Mouse (Mus musculus) kidney, postnatal 0 days (tissue): Measurements from ENCODE around the gene Tex52. TPM values are rescaled to one million over a fixed set of nuclear protein-coding genes. Genes with fewer than 3 reads are reported as not detected.

Experiments used
- ATAC-seq: fragments of 200-750 bp; cut with Nextera tagmentation; replicated peaks from 2 replicates; pipeline ENCODE4 v1.8.0; 2017; ENCODE audit warnings: low read depth, moderate number of reproducible peaks, moderate TSS enrichment, moderate library complexity; ENCODE audit not compliant: low FRiP score
- DNase-seq: peaks from one replicate; pipeline ENCODE4 v3.0.0-alpha.2; 2016; ENCODE audit warnings: low spot score
- H3K27ac ChIP-seq: fragments of 300-500 bp; sonication (generic); 2 replicates; pipeline ENCODE4 v1.5.1; 2014; ENCODE audit warnings: mild to moderate bottlenecking
- H3K27me3 ChIP-seq: fragments of 300-500 bp; sonication (generic); 2 replicates; pipeline ENCODE4 v1.6.1; 2014; ENCODE audit warnings: low read length, mixed read lengths; ENCODE audit not compliant: insufficient read depth
- H3K36me3 ChIP-seq: fragments of 300-500 bp; sonication (generic); 2 replicates; pipeline ENCODE4 v1.6.1; 2014; ENCODE audit warnings: low read length, mixed read lengths; ENCODE audit not compliant: insufficient read depth
- H3K4me1 ChIP-seq: fragments of 300-500 bp; sonication (generic); replicated peaks from 2 replicates; pipeline ENCODE4 v1.6.1; 2014; ENCODE audit warnings: antibody characterized with exemption, low read length, mixed read lengths; ENCODE audit not compliant: insufficient read depth
- H3K4me2 ChIP-seq: fragments of 300-500 bp; sonication (generic); 2 replicates; pipeline ENCODE4 v1.6.1; 2014; ENCODE audit warnings: mild to moderate bottlenecking, low read length, moderate library complexity, mixed read lengths
- H3K4me3 ChIP-seq: fragments of 300-500 bp; sonication (generic); replicated peaks from 2 replicates; pipeline ENCODE4 v1.5.1; 2014; ENCODE audit warnings: low read depth, low read length
- H3K9ac ChIP-seq: fragments of 300-500 bp; sonication (generic); 2 replicates; pipeline ENCODE4 v1.6.1; 2014; ENCODE audit warnings: low read depth, low read length
- H3K9me3 ChIP-seq: fragments of 300-500 bp; sonication (generic); replicated peaks from 2 replicates; pipeline ENCODE4 v1.6.1; 2016; ENCODE audit warnings: low read length, inconsistent platforms, mixed read lengths
- CTCF ChIP-seq: IDR thresholded peaks from 2 replicates; pipeline ENCODE4 v1.5.1; 2016; ENCODE audit warnings: antibody characterized with exemption, low read depth, mild to moderate bottlenecking, moderate library complexity
- WGBS: fragments of 180-500 bp; shearing (Covaris S2); extraction: QIAGEN DNeasy Blood & Tissue Kit; methylation state at CpG from one replicate; pipeline ENCODE4 v1.1.7; 2014; 5-methylcytosine and 5-hydroxymethylcytosine counted together
- polyA plus RNA-seq: library from polyadenylated mRNA; unstranded; fragments of >200 nt; fragmentation: Nextera tagmentation; extraction: Ambion mirVana; gene quantifications from 2 replicates; pipeline ENCODE4 v1.2.1, GENCODE M21; 2015

Gene Tex52
- polyA plus RNA-seq, 1 experiment from 2014 or later = not detected

GRCm38 (mm10) chr6:128346782-128347181 lies 28.5 kb upstream of the Tex52 start:
- DNase-seq (no peak), ATAC-seq (no peak)
- WGBS = 75% methylated on average over 6 of the region's 6 CpGs
- Histone ChIP-seq H3K4me3 (no peak overlapping the region), H3K9me3 (no peaks in the 10 kb centered on the region), H3K4me1 (no peaks in the 10 kb centered on the region), H3K9ac (no peak overlapping the region), H3K4me2 (no peak overlapping the region), H3K36me3 (no peaks in the 10 kb centered on the region), H3K27me3 (no peaks in the 10 kb centered on the region), H3K27ac (no peak overlapping the region)
- no peak for TF ChIP-seq CTCF

- Histone ChIP-seq H3K4me3 (no peak overlapping the region), H3K27me3 (no peaks in the 10 kb centered on the region), H3K9ac (no peak overlapping the region), H3K4me2 (no peak overlapping the region), H3K9me3 (no peaks in the 10 kb centered on the region), H3K27ac (0 out of 2 replicates have a peak overlapping the region, but pooled peaks have one; percentile 50), H3K4me1 (peaks cover 8% of the 10 kb centered on the region; the same call in 1 of the 2 replicates), H3K36me3 (0 out of 2 replicates have a peak, but pooled peaks cover 4% of the 10 kb centered on the region)
- WGBS = 43% methylated on average over 7 of the region's 7 CpGs
- no peak for TF ChIP-seq CTCF
- DNase-seq (peak; percentile 35), ATAC-seq (no peak)
Measured at GRCm38 (mm10) chr6:128349711-128350110, 25.5 kb upstream of the Tex52 start.

DNA sequence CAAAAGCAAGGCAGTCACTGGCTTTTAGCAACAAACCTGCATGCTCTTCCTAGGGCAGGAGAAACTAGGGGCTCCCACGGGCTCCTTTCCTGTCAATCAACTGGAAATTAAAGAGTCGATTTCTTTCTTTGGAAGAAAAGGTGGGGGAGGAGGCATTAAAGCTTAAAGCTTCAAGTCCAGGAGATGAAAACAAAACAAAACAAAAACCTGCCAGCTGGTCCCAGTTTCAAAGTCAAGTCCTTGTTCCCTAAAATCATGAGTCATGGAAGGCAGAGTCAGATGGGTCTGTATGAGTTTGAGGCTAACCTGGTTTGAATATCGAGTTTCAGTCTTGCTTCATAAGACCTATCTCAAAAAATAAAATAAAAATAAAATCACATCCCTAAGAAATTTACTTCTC lies 21.1 kb upstream of the Tex52 start:
- Histone ChIP-seq H3K9me3 (no peaks in the 10 kb centered on the region), H3K27me3 (no peaks in the 10 kb centered on the region), H3K9ac (0 out of 2 replicates have a peak overlapping the region, but pooled peaks have one; percentile 18), H3K4me3 (peak overlapping the region; percentile 73; the same call in 1 of the 2 replicates), H3K4me1 (peaks cover 9% of the 10 kb centered on the region; the same call in 1 of the 2 replicates), H3K27ac (no peak overlapping the region), H3K4me2 (peak overlapping the region; percentile 68; the same call in 1 of the 2 replicates), H3K36me3 (peaks cover 10% of the 10 kb centered on the region; the same call in 1 of the 2 replicates)
- 28% methylated on average over 3 of the region's 3 CpGs for WGBS
- TF ChIP-seq CTCF = no peak
- DNase-seq (peak; percentile 56), ATAC-seq (no peak)

GRCm38 (mm10) chr6:128355201-128355681 lies 20.0 kb upstream of the Tex52 start:
- no peaks in the 10 kb centered on the region for H3K27me3 ChIP-seq
- peaks cover 10% of the 10 kb centered on the region; the same call in 1 of the 2 replicates for H3K36me3 ChIP-seq
- H3K9me3 ChIP-seq = no peaks in the 10 kb centered on the region
- peak; percentile 70 for ATAC-seq
- no peak for TF ChIP-seq CTCF
- peak overlapping the region; percentile 72 for H3K9ac ChIP-seq
- peaks cover 9% of the 10 kb centered on the region; the same call in 1 of the 2 replicates for H3K4me1 ChIP-seq
- peak; percentile 66 for DNase-seq
- under 1% methylated on average over 28 of the region's 28 CpGs for WGBS
- H3K4me3 ChIP-seq = peak overlapping the region; percentile 73
- peak overlapping the region; percentile 68 for H3K4me2 ChIP-seq
- H3K27ac ChIP-seq = peak overlapping the region; percentile 81

GRCm38 (mm10) chr6:128355726-128356416 lies 19.4 kb upstream of the Tex52 start, which contains the start of gene Tulp3:
Gene Tulp3 (minus strand): TSS chr6:128355851.
- TF ChIP-seq CTCF = no peak; the same call in 1 of the 2 replicates
- Histone ChIP-seq H3K9ac (peak within 1 kb of the TSS; percentile 72), H3K4me3 (peak within 1 kb of the TSS; percentile 73), H3K27ac (peak within 1 kb of the TSS; percentile 81), H3K27me3 (no peaks in the 10 kb centered on the region), H3K4me2 (peak within 1 kb of the TSS; percentile 68), H3K4me1 (peaks cover 9% of the 10 kb centered on the region; the same call in 1 of the 2 replicates), H3K9me3 (no peaks in the 10 kb centered on the region), H3K36me3 (peaks cover 10% of the 10 kb centered on the region; the same call in 1 of the 2 replicates)
- DNase-seq = peak; percentile 98
- peak; percentile 98 for ATAC-seq
- WGBS = under 1% methylated on average over 41 of the region's 42 CpGs

GRCm38 (mm10) chr6:128358999-128359398 lies 16.3 kb upstream of the Tex52 start:
- H3K9me3 ChIP-seq = no peaks in the 10 kb centered on the region
- TF ChIP-seq CTCF = peak; percentile 89
- H3K4me1 ChIP-seq = peaks cover 15% of the 10 kb centered on the region; the same call in 1 of the 2 replicates
- DNase-seq (peak; percentile 74), ATAC-seq (no peak)
- H3K27me3 ChIP-seq = no peaks in the 10 kb centered on the region
- H3K4me3 ChIP-seq = no peak overlapping the region
- H3K27ac ChIP-seq = no peak overlapping the region
- H3K4me2 ChIP-seq = no peak overlapping the region
- peaks cover 7% of the 10 kb centered on the region; the same call in 1 of the 2 replicates for H3K36me3 ChIP-seq
- H3K9ac ChIP-seq = no peak overlapping the region
- WGBS = 23% methylated on average over 2 of the region's 2 CpGs
